Mouse (Mus musculus) B cell, adult 2 months (primary cell): ENCODE measurements at regions not wholly inside any gene's neighbourhood (a gene's known extent, or its start where the extent isn't known, plus 50 kb on each side); places are given as distances from the start of the nearest gene placed in this dataset.
A peak's percentile ranks its signal among the peaks of the same experiment; 100 is the strongest.

Source experiments
- DNase-seq, 2 experiments: peaks; one replicate each; pipeline ENCODE4 v3.0.0; 2022

GRCm38 (mm10) chr16:65250426-65250825 lies 144.8 kb upstream of the Htr1f start:
- no peak for DNase-seq

GRCm38 (mm10) chr16:65247475-65247874 lies 141.8 kb upstream of the Htr1f start:
- DNase-seq = no peak

- no peak for DNase-seq
These were observed 128.8 kb upstream of the Htr1f start for GRCm38 (mm10) chr16:65234404-65234803.

- no peak for DNase-seq
These were observed 128.3 kb upstream of the Htr1f start for GRCm38 (mm10) chr16:65233964-65234363.

GRCm38 (mm10) chr16:65219434-65219833 lies 113.8 kb upstream of the Htr1f start:
- no peak for DNase-seq

GRCm38 (mm10) chr16:65212367-65212766 lies 106.7 kb upstream of the Htr1f start:
- no peak for DNase-seq

GRCm38 (mm10) chr16:65201329-65201728 lies 95.7 kb upstream of the Htr1f start:
- DNase-seq = no peak

GRCm38 (mm10) chr16:65197203-65197844 lies 91.7 kb upstream of the Htr1f start:
- no peak for DNase-seq

- no peak for DNase-seq
These were observed 90.1 kb upstream of the Htr1f start for GRCm38 (mm10) chr16:65195761-65196160.

GRCm38 (mm10) chr16:65191574-65192149 lies 86.0 kb upstream of the Htr1f start:
- DNase-seq = no peak

- DNase-seq = peak; percentile 4 to 5
These were observed 68.9 kb upstream of the Htr1f start for GRCm38 (mm10) chr16:65174561-65174960.

GRCm38 (mm10) chr16:65167151-65167550 lies 61.5 kb upstream of the Htr1f start:
- no peak for DNase-seq

GRCm38 (mm10) chr16:65162766-65163165 lies 57.1 kb upstream of the Htr1f start:
- DNase-seq = no peak

- no peak for DNase-seq
These were observed 54.6 kb upstream of the Htr1f start for GRCm38 (mm10) chr16:65160286-65160685.

- no peak for DNase-seq
These were observed 49.9 kb upstream of the Htr1f start for GRCm38 (mm10) chr16:65155536-65155935.
